Mouse (Mus musculus) heart, postnatal 0 days (tissue): ENCODE data around the gene Cd93. TPM values are rescaled to one million over a fixed set of nuclear protein-coding genes. Genes with fewer than 3 reads are reported as not detected.
A peak's percentile ranks its signal among the peaks of the same experiment; 100 is the strongest.

ENCODE experiments used
- ATAC-seq: fragments of 200-750 bp; cut with Nextera tagmentation; 2 replicates; pipeline ENCODE4 v1.8.0; 2017; ENCODE audit warnings: low read depth, moderate number of reproducible peaks, moderate library complexity; ENCODE audit not compliant: insufficient read depth
- DNase-seq: peaks from one replicate; pipeline ENCODE4 v3.0.0-alpha.2; 2016; ENCODE audit warnings: low spot score
- H3K27ac ChIP-seq: fragments of 300-500 bp; sonication (generic); 2 replicates; pipeline ENCODE4 v1.5.1; 2014; ENCODE audit warnings: low read depth, mild to moderate bottlenecking
- H3K27me3 ChIP-seq: fragments of 300-500 bp; sonication (generic); 2 replicates; pipeline ENCODE4 v1.6.1; 2014; ENCODE audit warnings: low read length, mixed read lengths; ENCODE audit not compliant: control insufficient read depth, insufficient read depth
- H3K36me3 ChIP-seq: fragments of 300-500 bp; sonication (generic); replicated peaks from 2 replicates; pipeline ENCODE4 v1.6.1; 2014; ENCODE audit warnings: low read length, mixed read lengths; ENCODE audit not compliant: control insufficient read depth, insufficient read depth
- H3K4me1 ChIP-seq: fragments of 300-500 bp; sonication (generic); 2 replicates; pipeline ENCODE4 v1.6.1; 2014; ENCODE audit warnings: antibody characterized with exemption; ENCODE audit not compliant: control insufficient read depth, insufficient read depth
- H3K4me2 ChIP-seq: fragments of 300-500 bp; sonication (generic); 2 replicates; pipeline ENCODE4 v1.6.1; 2014; ENCODE audit warnings: low read depth, mild to moderate bottlenecking, low read length, moderate library complexity
- H3K4me3 ChIP-seq: fragments of 300-500 bp; sonication (generic); 2 replicates; pipeline ENCODE4 v1.5.1; 2014; ENCODE audit warnings: low read depth, low read length
- H3K9ac ChIP-seq: fragments of 300-500 bp; sonication (generic); replicated peaks from 2 replicates; pipeline ENCODE4 v1.6.1; 2014; ENCODE audit warnings: low read depth, low read length, mixed read lengths
- H3K9me3 ChIP-seq: fragments of 300-500 bp; sonication (generic); replicated peaks from 2 replicates; pipeline ENCODE4 v1.6.1; 2016; ENCODE audit warnings: low read length; ENCODE audit not compliant: control insufficient read depth
- CTCF ChIP-seq: IDR thresholded peaks from 2 replicates; pipeline ENCODE4 v1.5.1; 2016; ENCODE audit warnings: antibody characterized with exemption, control low read depth, low read depth
- EP300 ChIP-seq: IDR thresholded peaks from 2 replicates; pipeline ENCODE4 v1.6.1; 2016; ENCODE audit warnings: antibody characterized with exemption, low read depth
- WGBS: fragments of 180-500 bp; shearing (Covaris S2); extraction: QIAGEN DNeasy Blood & Tissue Kit; methylation state at CpG from one replicate; pipeline ENCODE4 v1.1.7; 2014; 5-methylcytosine and 5-hydroxymethylcytosine counted together
- polyA plus RNA-seq: library from polyadenylated mRNA; unstranded; fragments of >200 nt; fragmentation: Nextera tagmentation; extraction: Ambion mirVana; gene quantifications from 2 replicates; pipeline ENCODE4 v1.2.1, GENCODE M21; 2015
- total RNA-seq: library from RNA; depleted of rRNA; stranded (reverse); fragments of >200 nt; gene quantifications from 2 replicates; pipeline ENCODE4 v1.2.3, GENCODE M21; 2014; ENCODE audit warnings: low replicate concordance

Cd93 gene
- total and polyA plus RNA-seq, 2 experiments from 2014 or later = 21.2 to 106 TPM

DNA sequence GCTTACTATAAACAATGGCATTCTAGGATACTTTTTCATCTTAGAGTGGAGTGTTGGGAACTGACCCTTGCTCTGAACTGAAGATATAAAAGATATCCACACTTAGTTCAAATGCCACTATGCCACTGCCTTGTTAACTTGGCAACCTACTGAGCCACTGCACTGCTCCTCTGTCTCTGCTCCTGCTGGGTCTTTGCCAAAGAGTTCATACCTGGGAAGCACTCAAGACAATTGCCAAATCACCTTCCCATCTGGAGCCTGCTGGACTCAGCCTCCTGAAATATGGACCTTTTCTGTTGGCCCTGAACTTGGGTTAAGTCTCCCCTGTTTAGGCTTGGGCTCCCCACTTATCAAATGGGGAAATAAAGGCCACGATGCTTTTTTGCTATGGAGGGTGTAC is 6.3 kb upstream of the Cd93 start:
- no peaks in the 10 kb centered on the region for H3K9me3 ChIP-seq
- H3K9ac ChIP-seq = no peak overlapping the region
- H3K36me3 ChIP-seq = no peaks in the 10 kb centered on the region
- no peaks in the 10 kb centered on the region for H3K27me3 ChIP-seq
- no peak overlapping the region for H3K4me2 ChIP-seq
- H3K4me3 ChIP-seq = no peak overlapping the region
- WGBS = 90% methylated on average over 1 of the region's 1 CpGs
- peaks cover 4% of the 10 kb centered on the region; the same call in 1 of the 2 replicates for H3K4me1 ChIP-seq
- DNase-seq = no peak
- TF ChIP-seq CTCF (no peak), EP300 (no peak)
- ATAC-seq = no peak
- H3K27ac ChIP-seq = no peak overlapping the region

DNA sequence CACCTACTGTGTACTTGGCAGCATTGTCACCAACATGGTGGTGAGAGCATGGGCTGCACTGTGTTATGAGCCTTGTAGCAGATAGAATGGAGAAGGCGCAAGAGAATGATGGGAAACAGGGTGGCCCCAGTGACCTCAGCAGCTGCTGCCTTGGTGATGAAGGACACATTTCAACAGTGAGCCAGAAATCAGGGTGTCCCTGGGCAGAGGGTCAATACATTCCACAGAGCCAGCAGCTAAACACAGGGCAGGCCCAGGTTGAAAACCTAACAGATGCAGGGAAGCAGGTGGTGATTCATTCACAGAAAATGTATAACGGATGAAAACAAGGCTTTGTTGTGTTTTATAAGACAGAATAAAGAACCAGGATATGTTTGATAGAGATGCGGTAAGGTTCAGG is 3.1 kb upstream of the Cd93 start:
- Histone ChIP-seq H3K4me1 (peaks cover 4% of the 10 kb centered on the region; the same call in 1 of the 2 replicates), H3K4me2 (no peak overlapping the region), H3K36me3 (no peaks in the 10 kb centered on the region), H3K4me3 (no peak overlapping the region), H3K27me3 (no peaks in the 10 kb centered on the region), H3K9ac (no peak overlapping the region), H3K9me3 (no peaks in the 10 kb centered on the region), H3K27ac (no peak overlapping the region)
- TF ChIP-seq CTCF = no peak
- TF ChIP-seq EP300 = no peak
- 65% methylated on average over 3 of the region's 3 CpGs for WGBS
- DNase-seq = no peak
- ATAC-seq = no peak

DNA sequence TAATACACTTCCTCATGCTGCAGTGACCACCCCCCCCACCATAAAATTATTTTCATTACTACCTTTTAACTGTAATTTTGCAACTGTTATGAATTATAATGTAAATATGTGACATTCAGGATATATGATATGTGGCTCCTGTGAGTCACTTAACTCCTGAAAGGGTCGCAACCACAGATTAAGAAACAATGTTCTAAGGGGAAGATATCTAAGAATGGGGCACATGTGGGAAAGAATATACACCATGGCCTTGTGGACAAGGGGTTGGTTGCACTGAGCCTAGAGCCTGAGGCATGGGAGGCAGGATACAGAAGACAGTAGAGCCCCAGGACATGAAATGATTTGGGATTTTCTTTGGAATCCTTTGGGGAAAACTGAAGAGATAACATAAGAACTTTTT is 2.3 kb upstream of the Cd93 start:
- TF ChIP-seq EP300 = no peak
- no peak for TF ChIP-seq CTCF
- no peaks in the 10 kb centered on the region for H3K36me3 ChIP-seq
- WGBS = 81% methylated on average over 1 of the region's 1 CpGs
- DNase-seq (no peak), ATAC-seq (no peak)
- H3K9ac ChIP-seq = no peak overlapping the region
- no peak overlapping the region for H3K27ac ChIP-seq
- H3K9me3 ChIP-seq = no peaks in the 10 kb centered on the region
- no peak overlapping the region for H3K4me2 ChIP-seq
- no peaks in the 10 kb centered on the region for H3K27me3 ChIP-seq
- H3K4me3 ChIP-seq = no peak overlapping the region
- H3K4me1 ChIP-seq = no peaks in the 10 kb centered on the region

DNA sequence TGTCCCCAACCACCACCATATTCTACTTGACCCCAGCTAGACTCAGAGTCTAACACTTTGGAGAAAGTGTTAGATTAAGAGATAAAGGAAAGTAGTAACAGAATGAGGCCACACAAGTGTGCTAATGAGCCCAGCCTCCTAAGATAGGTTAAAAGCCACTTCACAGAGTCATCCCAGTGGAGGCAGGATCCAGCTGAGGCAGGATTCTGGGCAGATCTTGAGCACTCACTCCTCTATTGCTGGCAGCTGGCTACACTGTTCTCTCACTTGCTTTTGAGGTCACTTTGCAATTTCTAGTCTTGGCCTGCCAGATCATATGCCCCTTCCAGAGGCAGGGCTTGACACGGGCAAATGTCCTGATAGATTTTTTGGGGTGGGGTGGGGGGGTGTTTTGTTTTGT is 1.1 kb upstream of the Cd93 start:
- 73% methylated on average over 1 of the region's 1 CpGs for WGBS
- DNase-seq (no peak), ATAC-seq (no peak)
- no peak for TF ChIP-seq EP300
- no peak for TF ChIP-seq CTCF
- H3K4me2 ChIP-seq = no peak overlapping the region
- no peaks in the 10 kb centered on the region for H3K4me1 ChIP-seq
- peak overlapping the region; percentile 80 for H3K27ac ChIP-seq
- H3K36me3 ChIP-seq = no peaks in the 10 kb centered on the region
- H3K9ac ChIP-seq = no peak overlapping the region
- H3K4me3 ChIP-seq = no peak overlapping the region
- H3K9me3 ChIP-seq = no peaks in the 10 kb centered on the region
- no peaks in the 10 kb centered on the region for H3K27me3 ChIP-seq

DNA sequence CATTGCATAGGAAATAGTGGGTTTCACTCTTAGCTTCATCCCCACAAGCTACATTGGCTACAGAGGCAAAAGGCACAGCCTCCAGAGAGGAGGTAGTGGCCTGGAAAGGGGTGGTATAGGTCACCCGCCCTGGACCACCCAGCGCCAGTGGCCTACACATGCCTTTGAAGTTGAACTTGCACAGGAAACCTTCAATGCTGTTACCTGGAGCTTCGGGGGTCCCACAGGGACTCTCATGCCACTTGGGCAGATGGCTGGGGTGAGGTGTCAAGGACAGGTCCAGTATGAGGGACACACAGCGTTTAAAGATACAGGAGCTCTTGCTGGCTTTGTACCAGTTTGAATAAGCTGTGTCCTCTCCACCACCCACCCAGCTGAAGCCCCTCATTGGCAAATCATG is 653 bp downstream of the Cd93 start:
- TF ChIP-seq CTCF (no peak), EP300 (no peak)
- no peak for DNase-seq
- Histone ChIP-seq H3K4me3 (peak overlapping the region; percentile 43), H3K9ac (peak overlapping the region; percentile 57), H3K27ac (peak overlapping the region; percentile 80), H3K4me1 (0 out of 2 replicates have a peak, but pooled peaks cover 1% of the 10 kb centered on the region), H3K27me3 (no peaks in the 10 kb centered on the region), H3K9me3 (no peaks in the 10 kb centered on the region), H3K36me3 (0 out of 2 replicates have a peak, but pooled peaks cover 3% of the 10 kb centered on the region), H3K4me2 (peak overlapping the region; percentile 55)
- no peak for ATAC-seq
- WGBS = 66% methylated on average over 4 of the region's 4 CpGs

DNA sequence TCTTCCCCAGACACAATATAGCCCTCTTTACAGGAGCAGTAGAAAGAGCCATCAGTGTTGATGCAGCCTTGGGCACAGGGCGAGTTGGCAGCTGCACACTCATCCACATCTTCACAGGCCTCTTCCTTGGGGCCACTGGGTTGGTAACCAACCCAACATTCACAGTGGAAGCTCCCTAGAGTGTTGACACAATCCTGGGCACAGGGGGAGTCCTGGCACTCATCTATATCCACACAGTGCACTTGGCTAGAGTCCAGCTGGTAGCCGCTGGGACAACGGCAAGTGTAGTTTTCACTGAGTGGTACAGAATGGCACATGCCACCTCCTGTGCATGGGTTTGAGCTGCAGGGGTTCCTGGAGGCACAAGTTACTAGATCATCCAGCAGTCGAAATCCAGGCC is 1.2 kb downstream of the Cd93 start:
- no peak for ATAC-seq
- WGBS = 60% methylated on average over 4 of the region's 4 CpGs
- peak overlapping the region; percentile 43 for H3K4me3 ChIP-seq

More for the DNA sequence above, 1.2 kb downstream of the Cd93 start:
- H3K9me3 ChIP-seq = no peaks in the 10 kb centered on the region
- DNase-seq = no peak
- H3K27ac ChIP-seq = peak overlapping the region; percentile 80
- peak overlapping the region; percentile 55 for H3K4me2 ChIP-seq
- 0 out of 2 replicates have a peak, but pooled peaks cover 3% of the 10 kb centered on the region for H3K36me3 ChIP-seq
- H3K27me3 ChIP-seq = no peaks in the 10 kb centered on the region
- TF ChIP-seq CTCF = no peak
- no peak for TF ChIP-seq EP300
- 0 out of 2 replicates have a peak, but pooled peaks cover 3% of the 10 kb centered on the region for H3K4me1 ChIP-seq
- H3K9ac ChIP-seq = peak overlapping the region; percentile 57
